Mouse (Mus musculus) midbrain, embryonic 16.5 days (tissue): ENCODE results near the gene Clasrp. TPM values are rescaled to one million over a fixed set of nuclear protein-coding genes. Genes with fewer than 3 reads are reported as not detected.

Source experiments
- ATAC-seq: fragments of 200-750 bp; cut with Nextera tagmentation; 2 replicates; pipeline ENCODE4 v1.8.0; 2017; ENCODE audit warnings: moderate TSS enrichment
- H3K27ac ChIP-seq: fragments of 300-500 bp; sonication (generic); 2 replicates; pipeline ENCODE4 v1.5.1; 2014; ENCODE audit warnings: mild to moderate bottlenecking, low read length, mixed read lengths
- H3K27me3 ChIP-seq: fragments of 300-500 bp; sonication (generic); 2 replicates; pipeline ENCODE4 v1.6.1; 2014; ENCODE audit warnings: low read depth, low read length, mixed read lengths; ENCODE audit not compliant: control insufficient read depth, insufficient read depth
- H3K36me3 ChIP-seq: fragments of 300-500 bp; sonication (generic); 2 replicates; pipeline ENCODE4 v1.6.1; 2014; ENCODE audit warnings: mild to moderate bottlenecking, low read length, moderate library complexity, mixed read lengths; ENCODE audit not compliant: control insufficient read depth, insufficient read depth
- H3K4me1 ChIP-seq: fragments of 300-500 bp; sonication (generic); 2 replicates; pipeline ENCODE4 v1.6.1; 2014; ENCODE audit warnings: mild to moderate bottlenecking, low read length, mixed read lengths; ENCODE audit not compliant: control insufficient read depth, insufficient read depth
- H3K4me2 ChIP-seq: fragments of 300-500 bp; sonication (generic); 2 replicates; pipeline ENCODE4 v1.6.1; 2014; ENCODE audit warnings: mild to moderate bottlenecking, low read length, mixed read lengths
- H3K4me3 ChIP-seq: fragments of 300-500 bp; sonication (generic); 2 replicates; pipeline ENCODE4 v1.5.1; 2014; ENCODE audit warnings: low read depth, mild to moderate bottlenecking, low read length, moderate library complexity, mixed read lengths
- H3K9ac ChIP-seq: fragments of 300-500 bp; sonication (generic); 2 replicates; pipeline ENCODE4 v1.6.1; 2014; ENCODE audit warnings: low read depth, low read length, mixed read lengths
- H3K9me3 ChIP-seq: fragments of 300-500 bp; sonication (generic); replicated peaks from 2 replicates; pipeline ENCODE4 v1.6.1; 2014; ENCODE audit warnings: mild to moderate bottlenecking, low read length, mixed read lengths; ENCODE audit not compliant: control insufficient read depth, poor library complexity, severe bottlenecking
- WGBS: fragments of 180-500 bp; shearing (Covaris S2); extraction: QIAGEN DNeasy Blood & Tissue Kit; methylation state at CpG from one replicate; pipeline ENCODE4 v1.1.7; 2014; 5-methylcytosine and 5-hydroxymethylcytosine counted together
- polyA plus RNA-seq: library from polyadenylated mRNA; unstranded; fragments of >200 nt; fragmentation: Nextera tagmentation; extraction: Ambion mirVana; gene quantifications from 2 replicates; pipeline ENCODE4 v1.2.1, GENCODE M21; 2015

Clasrp gene
- polyA plus RNA-seq, 1 experiment from 2014 or later, result 58.6 TPM

GRCm38 (mm10) chr7:19575559-19575958 lies 28.7 kb downstream of the Clasrp start:
- H3K9ac ChIP-seq, result no peak overlapping the region
- no peak overlapping the region for H3K4me3 ChIP-seq
- H3K36me3 ChIP-seq, result peaks cover 3% of the 10 kb centered on the region
- no peak for ATAC-seq
- no peaks in the 10 kb centered on the region for H3K9me3 ChIP-seq
- no peak overlapping the region for H3K4me2 ChIP-seq
- peaks cover 22% of the 10 kb centered on the region for H3K4me1 ChIP-seq
- 67% methylated on average over 3 of the region's 3 CpGs for WGBS
- H3K27ac ChIP-seq, result no peak overlapping the region
- peaks cover 42% of the 10 kb centered on the region for H3K27me3 ChIP-seq

- Histone ChIP-seq H3K4me2 (peak overlapping the region; percentile 87), H3K4me1 (peaks cover 22% of the 10 kb centered on the region), H3K9me3 (no peaks in the 10 kb centered on the region), H3K27ac (peak overlapping the region; percentile 62), H3K36me3 (peaks cover 7% of the 10 kb centered on the region; the same call in 1 of the 2 replicates), H3K4me3 (peak overlapping the region; percentile 70), H3K9ac (peak overlapping the region; percentile 84), H3K27me3 (peaks cover 34% of the 10 kb centered on the region)
- peak; percentile 10; the same call in 1 of the 2 replicates for ATAC-seq
- 29% methylated on average over 16 of the region's 16 CpGs for WGBS
Observed at GRCm38 (mm10) chr7:19573776-19574140, 30.5 kb downstream of the Clasrp start.

GRCm38 (mm10) chr7:19572926-19573775 lies 31.1 kb downstream of the Clasrp start:
- peak; percentile 86 for ATAC-seq
- under 1% methylated on average over 46 of the region's 53 CpGs for WGBS

GRCm38 (mm10) chr7:19569647-19570046 lies 34.6 kb downstream of the Clasrp start:
- Histone ChIP-seq H3K4me3 (no peak overlapping the region), H3K27ac (no peak overlapping the region), H3K9ac (no peak overlapping the region), H3K4me1 (peaks cover 14% of the 10 kb centered on the region), H3K9me3 (no peaks in the 10 kb centered on the region), H3K4me2 (no peak overlapping the region), H3K36me3 (peaks cover 16% of the 10 kb centered on the region), H3K27me3 (no peaks in the 10 kb centered on the region)
- 89% methylated on average over 3 of the region's 3 CpGs for WGBS
- ATAC-seq, result no peak

More at GRCm38 (mm10) chr7:19572926-19573775, 31.1 kb downstream of the Clasrp start:
- peak overlapping the region; percentile 62 for H3K27ac ChIP-seq
- H3K36me3 ChIP-seq, result peaks cover 7% of the 10 kb centered on the region; the same call in 1 of the 2 replicates
- peaks cover 28% of the 10 kb centered on the region for H3K27me3 ChIP-seq
- H3K4me1 ChIP-seq, result peaks cover 22% of the 10 kb centered on the region
- no peaks in the 10 kb centered on the region for H3K9me3 ChIP-seq
- H3K4me2 ChIP-seq, result peak overlapping the region; percentile 87
- H3K9ac ChIP-seq, result peak overlapping the region; percentile 84
- peak overlapping the region; percentile 70 for H3K4me3 ChIP-seq

GRCm38 (mm10) chr7:19567426-19567825 lies 36.9 kb downstream of the Clasrp start:
- Histone ChIP-seq H3K27me3 (no peaks in the 10 kb centered on the region), H3K27ac (no peak overlapping the region), H3K4me2 (no peak overlapping the region), H3K9me3 (no peaks in the 10 kb centered on the region), H3K36me3 (peaks cover 24% of the 10 kb centered on the region), H3K9ac (no peak overlapping the region), H3K4me3 (no peak overlapping the region), H3K4me1 (peaks cover 19% of the 10 kb centered on the region)
- WGBS, result 95% methylated on average over 8 of the region's 8 CpGs
- ATAC-seq, result no peak

- peaks cover 13% of the 10 kb centered on the region for H3K4me1 ChIP-seq
- peaks cover 24% of the 10 kb centered on the region for H3K36me3 ChIP-seq
- no peak overlapping the region for H3K9ac ChIP-seq
- 97% methylated on average over 2 of the region's 2 CpGs for WGBS
- no peaks in the 10 kb centered on the region for H3K9me3 ChIP-seq
- no peak overlapping the region for H3K4me3 ChIP-seq
- H3K4me2 ChIP-seq, result no peak overlapping the region
- no peak for ATAC-seq
- no peak overlapping the region for H3K27ac ChIP-seq
- H3K27me3 ChIP-seq, result no peaks in the 10 kb centered on the region
Observed at GRCm38 (mm10) chr7:19565803-19566202, 38.5 kb downstream of the Clasrp start.

- no peak overlapping the region for H3K9ac ChIP-seq
- H3K36me3 ChIP-seq, result peaks cover 19% of the 10 kb centered on the region
- 94% methylated on average over 4 of the region's 4 CpGs for WGBS
- no peak overlapping the region for H3K27ac ChIP-seq
- H3K27me3 ChIP-seq, result no peaks in the 10 kb centered on the region
- no peak overlapping the region for H3K4me2 ChIP-seq
- H3K4me3 ChIP-seq, result no peak overlapping the region
- ATAC-seq, result no peak
- peaks cover 26% of the 10 kb centered on the region for H3K4me1 ChIP-seq
- no peaks in the 10 kb centered on the region for H3K9me3 ChIP-seq
Observed at GRCm38 (mm10) chr7:19564455-19564854, 39.8 kb downstream of the Clasrp start.

GRCm38 (mm10) chr7:19563884-19564283 lies 40.4 kb downstream of the Clasrp start:
- no peak overlapping the region for H3K27ac ChIP-seq
- no peak overlapping the region for H3K4me2 ChIP-seq
- H3K27me3 ChIP-seq, result no peaks in the 10 kb centered on the region
- peaks cover 32% of the 10 kb centered on the region for H3K4me1 ChIP-seq
- WGBS, result 93% methylated on average over 3 of the region's 3 CpGs
- no peak overlapping the region; the same call in 1 of the 2 replicates for H3K9ac ChIP-seq
- peaks cover 17% of the 10 kb centered on the region for H3K36me3 ChIP-seq
- no peak for ATAC-seq
- H3K9me3 ChIP-seq, result no peaks in the 10 kb centered on the region
- H3K4me3 ChIP-seq, result no peak overlapping the region
